Mouse (Mus musculus) hindbrain, embryonic 16.5 days (tissue): ENCODE data around the gene Gm3591. TPM values are rescaled to one million over a fixed set of nuclear protein-coding genes. Genes with fewer than 3 reads are reported as not detected.
A peak's percentile ranks its signal among the peaks of the same experiment; 100 is the strongest.
"Not testable (repeated sequence)": the region's sequence is repeated elsewhere in the genome, so short reads cannot be mapped to it uniquely, and the experiment has no call there.

Experiments used
- ATAC-seq: fragments of 200-750 bp; cut with Nextera tagmentation; 2 replicates; pipeline ENCODE4 v1.8.0; 2017; ENCODE audit warnings: moderate TSS enrichment, moderate library complexity
- H3K27ac ChIP-seq: fragments of 300-500 bp; sonication (generic); 2 replicates; pipeline ENCODE4 v1.5.1; 2014; ENCODE audit warnings: low read depth, mild to moderate bottlenecking, control low read depth, low read length, moderate library complexity
- H3K27me3 ChIP-seq: fragments of 300-500 bp; sonication (generic); replicated peaks from 2 replicates; pipeline ENCODE4 v1.6.1; 2014; ENCODE audit warnings: low read length; ENCODE audit not compliant: control insufficient read depth, insufficient read depth
- H3K36me3 ChIP-seq: fragments of 300-500 bp; sonication (generic); 2 replicates; pipeline ENCODE4 v1.6.1; 2014; ENCODE audit warnings: mild to moderate bottlenecking, low read length, moderate library complexity, mixed read lengths; ENCODE audit not compliant: control insufficient read depth, insufficient read depth
- H3K4me1 ChIP-seq: fragments of 300-500 bp; sonication (generic); 2 replicates; pipeline ENCODE4 v1.6.1; 2014; ENCODE audit warnings: low read depth, low read length; ENCODE audit not compliant: control insufficient read depth, insufficient read depth
- H3K4me2 ChIP-seq: fragments of 300-500 bp; sonication (generic); 2 replicates; pipeline ENCODE4 v1.6.1; 2014; ENCODE audit warnings: mild to moderate bottlenecking, low read length, control low read depth, moderate library complexity
- H3K4me3 ChIP-seq: fragments of 300-500 bp; sonication (generic); 2 replicates; pipeline ENCODE4 v1.5.1; 2014; ENCODE audit warnings: mild to moderate bottlenecking, low read length, control low read depth, moderate library complexity
- H3K9ac ChIP-seq: fragments of 300-500 bp; sonication (generic); 2 replicates; pipeline ENCODE4 v1.6.1; 2014; ENCODE audit warnings: low read depth, mild to moderate bottlenecking, control low read depth, low read length, moderate library complexity
- H3K9me3 ChIP-seq: fragments of 300-500 bp; sonication (generic); 2 replicates; pipeline ENCODE4 v1.6.1; 2014; ENCODE audit warnings: mild to moderate bottlenecking, low read length, moderate library complexity; ENCODE audit not compliant: control insufficient read depth
- WGBS: fragments of 180-500 bp; shearing (Covaris S2); extraction: QIAGEN DNeasy Blood & Tissue Kit; methylation state at CpG from one replicate; pipeline ENCODE4 v1.1.7; 2014; 5-methylcytosine and 5-hydroxymethylcytosine counted together
- polyA plus RNA-seq: library from polyadenylated mRNA; unstranded; fragments of >200 nt; fragmentation: Nextera tagmentation; extraction: Ambion mirVana; gene quantifications from 2 replicates; pipeline ENCODE4 v1.2.1, GENCODE M21; 2015

The Gm3591 gene
- polyA plus RNA-seq, result 7.0 and 9.2 TPM in 2 replicates

- H3K36me3 ChIP-seq, H3K4me1 ChIP-seq, H3K4me2 ChIP-seq, H3K9ac ChIP-seq, H3K9me3 ChIP-seq, ATAC-seq, H3K27ac ChIP-seq, H3K4me3 ChIP-seq, H3K27me3 ChIP-seq: not testable (repeated sequence)
- WGBS, result no CpG with 5 or more reads among the region's 2 CpGs
These were observed at the start of gene Gm3591 for GRCm38 (mm10) chr14:6412382-6412781. Gene Gm3591, minus strand, starts transcription at chr14:6412482.

GRCm38 (mm10) chr14:6444511-6444910 lies 32.2 kb upstream of the Gm3591 start, which contains the start of gene Gm3594:
Gene Gm3594, minus strand, starts transcription at chr14:6444611.
- H3K4me1 ChIP-seq, H3K9me3 ChIP-seq, ATAC-seq, H3K27ac ChIP-seq, H3K36me3 ChIP-seq, H3K9ac ChIP-seq, H3K4me2 ChIP-seq, H3K27me3 ChIP-seq, H3K4me3 ChIP-seq: not testable (repeated sequence)
- no CpG with 5 or more reads among the region's 4 CpGs for WGBS

- not testable (repeated sequence) for H3K9me3 ChIP-seq, H3K4me3 ChIP-seq, H3K27me3 ChIP-seq, H3K4me1 ChIP-seq, ATAC-seq, H3K27ac ChIP-seq, H3K9ac ChIP-seq, H3K4me2 ChIP-seq, H3K36me3 ChIP-seq
- 88% methylated on average over 2 of the region's 4 CpGs for WGBS
These were observed 28.5 kb upstream of the Gm3591 start for GRCm38 (mm10) chr14:6440774-6441173.

GRCm38 (mm10) chr14:6440206-6440605 lies 27.9 kb upstream of the Gm3591 start:
- WGBS, result 50% methylated on average over 1 of the region's 5 CpGs
- not testable (repeated sequence) for H3K9me3 ChIP-seq, H3K9ac ChIP-seq, H3K4me2 ChIP-seq, H3K27me3 ChIP-seq, H3K4me1 ChIP-seq, ATAC-seq, H3K36me3 ChIP-seq, H3K4me3 ChIP-seq, H3K27ac ChIP-seq

GRCm38 (mm10) chr14:6426766-6427165 lies 14.5 kb upstream of the Gm3591 start:
- 6% methylated on average over 10 of the region's 42 CpGs for WGBS
- not testable (repeated sequence) for H3K4me2 ChIP-seq

GRCm38 (mm10) chr14:6426353-6426752 lies 14.1 kb upstream of the Gm3591 start:
- not testable (repeated sequence) for H3K4me1 ChIP-seq, H3K36me3 ChIP-seq, H3K9ac ChIP-seq, H3K27ac ChIP-seq, H3K27me3 ChIP-seq, H3K9me3 ChIP-seq, ATAC-seq
- H3K4me3 ChIP-seq, result peak overlapping the region; percentile 36
- WGBS, result 30% methylated on average over 20 of the region's 22 CpGs
- H3K4me2 ChIP-seq, result peak overlapping the region; percentile 47

More at GRCm38 (mm10) chr14:6426766-6427165, 14.5 kb upstream of the Gm3591 start:
- H3K27ac ChIP-seq, H3K9me3 ChIP-seq, H3K4me3 ChIP-seq, H3K4me1 ChIP-seq, H3K9ac ChIP-seq, H3K36me3 ChIP-seq, H3K27me3 ChIP-seq, ATAC-seq: not testable (repeated sequence)

GRCm38 (mm10) chr14:6390219-6390618 lies 22.1 kb downstream of the Gm3591 start, which contains the start of gene Gm16440:
Gene Gm16440, minus strand, starts transcription at chr14:6390319.
- whole genome bisulfite sequencing, result 85% methylated on average over 2 of the region's 4 CpGs
- H3K36me3 ChIP-seq, H3K27me3 ChIP-seq, ATAC-seq, H3K4me1 ChIP-seq, H3K27ac ChIP-seq, H3K4me3 ChIP-seq, H3K9ac ChIP-seq, H3K4me2 ChIP-seq, H3K9me3 ChIP-seq: not testable (repeated sequence)

Other genes starting within 250 kb of the Gm3591 start
- gene Gm21560, start 193.2 kb downstream of the Gm3591 start, polyA plus RNA-seq, result not detected in 2 replicates
- 10.7 and 10.8 TPM in 2 replicates for gene Gm3411, start 125.2 kb downstream of the Gm3591 start, polyA plus RNA-seq
- not detected in 2 replicates for gene Gm21103, start 107.6 kb downstream of the Gm3591 start, polyA plus RNA-seq
- gene Gm3618, start 68.8 kb downstream of the Gm3591 start, polyA plus RNA-seq, result not detected in 2 replicates
- not detected in 2 replicates for gene Gm16440, start 22.2 kb downstream of the Gm3591 start, polyA plus RNA-seq
- not detected in 2 replicates for gene Gm3594, start 32.1 kb upstream of the Gm3591 start, polyA plus RNA-seq
- gene Gm8356, start 124.8 kb upstream of the Gm3591 start, polyA plus RNA-seq, result not detected in 2 replicates
- gene Gm3629, start 178.1 kb upstream of the Gm3591 start, polyA plus RNA-seq, result 1.3 and 1.5 TPM in 2 replicates
- 0.42 and 0.68 TPM in 2 replicates for gene Gm3460, start 209.9 kb upstream of the Gm3591 start, polyA plus RNA-seq